Mouse (Mus musculus): Measurements from ENCODE around the gene Mybph.

Mybph gene

GRCm38 (mm10) chr1:134184089-134184488 is 9.2 kb upstream of the Mybph start:
- no peak for DNase-seq (ENCODE audit: low read depth, low spot score)

DNA sequence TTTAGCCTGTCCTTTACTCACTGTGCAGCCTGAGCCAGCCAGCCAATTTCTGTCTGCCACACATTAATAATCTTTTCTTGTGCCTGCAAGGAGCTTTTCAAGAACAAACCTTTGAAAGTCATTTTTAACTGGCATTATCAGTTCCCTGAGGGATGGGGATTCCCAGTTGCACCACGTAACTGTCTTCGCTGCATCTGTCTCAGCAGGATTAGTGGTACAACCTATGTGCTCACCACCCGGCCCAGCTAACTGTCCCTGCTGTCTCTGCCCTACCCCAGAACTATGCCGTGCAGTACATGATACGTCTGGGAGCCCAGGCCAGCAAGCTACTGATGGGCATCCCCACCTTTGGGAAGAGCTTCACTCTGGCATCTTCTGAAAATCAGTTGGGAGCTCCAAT is 5.0 kb upstream of the Mybph start:
- no peak for DNase-seq (ENCODE audit: low read depth, low spot score)

- DNase-seq (ENCODE audit: low read depth, low spot score), result peak; percentile 76
Observed at GRCm38 (mm10) chr1:134188989-134189729, 4.1 kb upstream of the Mybph start.

- DNase-seq (ENCODE audit: low read depth, low spot score), result no peak
Observed at GRCm38 (mm10) chr1:134191192-134191591, 2.1 kb upstream of the Mybph start.

DNA sequence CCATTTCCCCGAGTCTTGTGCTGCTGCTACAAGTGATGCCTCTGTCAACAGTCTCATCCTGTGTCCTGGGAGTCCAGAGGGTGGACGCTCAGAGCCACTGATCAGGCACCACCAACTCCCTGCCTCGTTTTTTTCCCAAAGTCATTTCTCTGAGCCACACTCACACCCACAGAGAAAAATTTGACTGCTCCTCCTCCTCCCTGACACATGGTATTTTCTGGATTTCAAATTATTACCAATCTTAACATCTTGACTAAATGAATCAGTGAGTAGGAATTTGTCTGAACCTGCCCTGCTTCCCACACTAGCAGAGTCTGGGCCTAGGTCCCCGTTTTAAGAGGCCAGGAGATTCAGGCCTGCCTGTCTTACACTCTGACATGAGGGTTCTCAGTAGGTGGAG is 1.2 kb upstream of the Mybph start:
- DNase-seq (ENCODE audit: low read depth, low spot score), result no peak

- no peak for DNase-seq (ENCODE audit: low read depth, low spot score)
Observed at GRCm38 (mm10) chr1:134193674-134194197, 488 bp downstream of the Mybph start.

GRCm38 (mm10) chr1:134194298-134195022 is 1.2 kb downstream of the Mybph start:
- DNase-seq (ENCODE audit: low read depth, low spot score), result no peak

DNA sequence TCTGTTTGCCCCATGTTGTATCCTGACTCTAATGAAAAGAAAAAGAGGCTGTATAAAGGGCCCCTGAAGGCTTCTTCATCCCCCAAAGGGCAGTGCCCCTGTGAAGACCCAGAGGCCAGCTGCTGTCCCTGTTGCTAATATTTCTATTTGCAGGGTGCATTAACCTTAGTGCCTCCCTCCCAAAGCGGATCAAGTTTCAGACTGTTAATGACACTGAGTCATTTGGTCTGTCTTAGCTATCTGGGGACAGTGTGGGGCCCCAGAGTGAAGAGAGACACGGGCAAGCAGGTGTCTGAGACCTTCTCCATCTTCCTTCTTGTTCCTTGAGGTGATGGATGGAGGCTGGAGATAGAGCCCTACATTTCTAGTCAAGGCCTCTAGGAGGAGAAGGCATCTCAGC is 1.9 kb downstream of the Mybph start:
- DNase-seq (ENCODE audit: low read depth, low spot score), result no peak

DNA sequence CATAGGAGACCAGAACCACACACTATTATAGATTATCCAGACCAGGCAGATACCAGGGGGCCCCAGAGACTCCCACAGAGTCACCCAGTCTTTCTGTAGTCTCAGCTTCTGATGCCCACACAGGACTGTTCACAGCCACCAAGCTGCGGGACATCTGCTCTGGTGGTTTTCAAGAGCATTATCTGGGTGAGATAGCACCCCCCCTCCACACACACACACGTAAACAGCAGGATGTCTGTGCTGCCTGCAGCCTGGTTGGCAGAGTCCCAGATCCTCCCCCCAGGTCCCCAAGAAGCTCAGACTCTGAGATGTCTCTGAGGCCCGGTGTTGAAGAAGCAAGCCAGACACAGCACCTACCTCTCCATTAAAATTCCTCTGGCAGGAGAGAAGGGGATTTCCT is 2.3 kb downstream of the Mybph start:
- DNase-seq (ENCODE audit: low read depth, low spot score), result peak; percentile 68

DNA sequence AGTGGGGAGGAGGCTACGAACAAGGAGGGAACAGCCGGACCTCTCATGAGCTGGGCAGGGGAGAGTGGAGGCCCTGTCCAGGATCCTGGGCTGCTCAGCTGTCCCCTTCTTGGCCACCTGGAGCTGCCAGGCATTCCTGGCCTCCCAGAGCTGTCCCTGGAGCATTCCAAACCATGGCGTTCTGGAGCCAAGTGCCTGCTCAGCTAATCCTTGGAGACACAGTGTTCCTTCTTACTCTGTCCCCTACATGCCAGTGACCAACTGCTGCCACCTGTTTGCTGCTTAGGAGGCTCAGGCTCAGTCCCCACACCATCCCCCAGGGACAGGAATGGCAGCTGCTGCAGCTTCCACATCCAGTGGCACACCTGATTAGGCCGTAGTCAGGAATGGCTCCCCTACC is 2.7 kb downstream of the Mybph start:
- DNase-seq (ENCODE audit: low read depth, low spot score), result no peak

GRCm38 (mm10) chr1:134196386-134196785 is 3.1 kb downstream of the Mybph start:
- DNase-seq (ENCODE audit: low read depth, low spot score), result peak; percentile 96

DNA sequence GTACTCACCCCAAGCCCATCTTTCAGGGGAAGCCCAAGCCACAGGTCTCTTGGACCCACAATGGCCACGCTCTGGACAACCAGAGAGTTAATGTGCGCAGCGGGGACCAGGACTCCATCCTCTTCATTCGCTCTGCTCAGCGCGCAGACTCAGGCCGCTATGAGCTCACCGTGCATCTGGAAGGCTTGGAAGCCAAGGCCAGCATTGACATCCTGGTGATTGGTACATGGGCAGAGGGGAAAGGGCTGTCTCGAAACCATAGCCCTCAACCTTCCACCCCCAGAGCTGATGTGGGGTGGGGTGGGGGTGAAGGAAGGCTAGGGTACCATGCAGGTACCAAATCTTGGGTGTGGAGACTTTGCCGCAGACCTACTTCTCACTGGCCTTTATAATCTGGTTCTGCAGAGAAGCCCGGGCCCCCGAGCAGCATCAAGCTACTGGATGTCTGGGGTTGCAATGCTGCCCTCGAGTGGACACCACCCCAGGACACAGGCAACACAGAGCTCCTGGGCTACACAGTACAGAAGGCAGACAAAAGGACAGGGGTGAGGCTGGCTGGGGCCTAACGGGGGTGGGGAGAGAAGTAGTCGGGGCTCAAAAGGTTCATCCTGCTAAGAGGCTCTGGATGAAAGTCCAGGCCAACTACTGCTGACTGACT is 4.2 kb downstream of the Mybph start:
- DNase-seq (ENCODE audit: low read depth, low spot score), result no peak

GRCm38 (mm10) chr1:134198197-134198995 is 5.1 kb downstream of the Mybph start:
- DNase-seq (ENCODE audit: low read depth, low spot score), result peak; percentile 47

DNA sequence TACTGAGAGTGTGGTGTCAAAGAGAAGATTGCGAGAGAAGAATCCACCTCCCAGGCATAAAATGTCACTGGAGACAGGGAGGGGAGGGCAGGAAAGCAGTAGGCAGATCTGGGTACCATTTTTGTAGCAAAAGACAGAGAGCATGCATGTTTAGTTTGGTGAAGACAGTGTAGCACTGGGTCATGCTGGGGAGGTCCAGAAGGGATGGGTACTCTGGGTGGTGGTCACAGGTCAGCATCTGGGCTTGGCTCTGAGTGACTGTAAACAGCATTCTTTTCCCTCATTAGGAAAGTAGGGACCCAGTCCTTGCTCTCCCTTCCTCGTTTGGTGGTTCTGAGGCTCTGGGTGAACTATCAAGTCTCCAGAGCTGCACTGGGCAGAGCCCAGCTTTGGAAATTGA is 7.2 kb downstream of the Mybph start:
- no peak for DNase-seq (ENCODE audit: low read depth, low spot score)

- DNase-seq (ENCODE audit: low read depth, low spot score), result no peak
Observed at GRCm38 (mm10) chr1:134200998-134201686, 7.9 kb downstream of the Mybph start.

GRCm38 (mm10) chr1:134201751-134202420 is 8.6 kb downstream of the Mybph start:
- peak; percentile 30 for DNase-seq (ENCODE audit: low read depth, low spot score)

GRCm38 (mm10) chr1:134204230-134204629 is 11.0 kb downstream of the Mybph start:
- no peak for DNase-seq (ENCODE audit: low read depth, low spot score)

GRCm38 (mm10) chr1:134205296-134206018 is 12.2 kb downstream of the Mybph start:
- peak; percentile 27 for DNase-seq (ENCODE audit: low read depth, low spot score)

DNA sequence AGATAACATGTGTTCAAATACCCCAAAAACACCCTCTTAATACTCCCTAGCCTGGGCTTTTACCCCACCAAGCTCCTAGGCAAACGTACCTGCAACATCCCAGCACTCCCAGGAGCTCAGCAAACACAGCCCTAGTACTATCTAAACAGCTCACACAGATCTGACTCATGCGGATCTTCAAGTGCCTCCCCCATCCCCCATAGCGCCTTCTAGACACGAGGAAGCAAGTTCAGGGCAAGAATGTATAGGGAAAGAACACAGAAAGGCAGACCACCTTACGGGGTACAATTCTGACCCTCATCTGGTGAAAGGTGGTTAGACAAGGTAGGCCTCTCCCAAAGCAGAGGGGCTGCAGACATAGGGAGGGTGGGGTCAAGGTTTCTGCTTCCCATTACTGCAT is 12.8 kb downstream of the Mybph start:
- DNase-seq (ENCODE audit: low read depth, low spot score), result no peak
